ENCODE assay signal across 9 mouse cellular contexts in genomic region chr9:120027401-120028151, GRCm38 (mm10). TPM values are rescaled to one million over a fixed set of nuclear protein-coding genes. Genes with fewer than 3 reads are reported as not detected.
DNase-seq lines count a peak whose midpoint lies in the region; ATAC-seq and TF ChIP-seq lines count a peak whose summit lies in the region.
"Had no signal": no experiment of that assay in that cellular context is flagged by ENCODE, and none has a peak within 500 bp of the region (broad histone marks: within the 10 kb centered on the region; RNA-seq: fewer than 3 reads in every experiment).

No protein-coding gene starts in this region.

- H3K4me3 ChIP-seq in intestine, postnatal 0 days (ENCODE audit: low read depth, low read length), result no peak overlapping the region
- H3K4me3 ChIP-seq: erythroblast, embryonic 14.5 days had no signal

- no peak overlapping the region for H3K9ac ChIP-seq in intestine, postnatal 0 days (ENCODE audit: low read depth, low read length)

- H3K4me1 ChIP-seq in intestine, postnatal 0 days (replicated peaks; ENCODE audit: control insufficient read depth, insufficient read depth, low read length), result no peaks in the 10 kb centered on the region

- H3K9me3 ChIP-seq in intestine, postnatal 0 days (ENCODE audit: control insufficient read depth), result no peaks in the 10 kb centered on the region

- H3K36me3 ChIP-seq in intestine, postnatal 0 days (ENCODE audit: control insufficient read depth, insufficient read depth), result no peaks in the 10 kb centered on the region

- intact Hi-C loops in left cerebral cortex, postnatal 14 days (cut with DNase I), result loop anchor here (2.0 kb wide), 1 partner anchor 71 kb away; no protein-coding TSS in a partner anchor

- no peaks in the 10 kb centered on the region for H3K27me3 ChIP-seq in intestine, postnatal 0 days (replicated peaks; ENCODE audit: control insufficient read depth, insufficient read depth, low read length)

- H3K4me2 ChIP-seq in intestine, postnatal 0 days (replicated peaks; ENCODE audit: low read depth), result 0 out of 2 replicates have a peak overlapping the region, but pooled peaks have one; percentile 6

- ATAC-seq in intestine, postnatal 0 days, result peak; percentile 36; the same call in 1 of the 2 replicates
- peak; percentile 94 for ATAC-seq in megakaryocyte, adult 5-6 weeks (ENCODE audit: poor library complexity, severe bottlenecking)

- WGBS in intestine, postnatal 0 days, result 20% methylated on average over 12 of the region's 14 CpGs

- DNase-seq in left cerebral cortex, postnatal 14 days (ENCODE audit: low spot score in 2 of 2), result peak; percentile 65 to 78
- DNase-seq in left cerebral cortex, adult 8-10 months (ENCODE audit: low spot score in 2 of 2), result no peak
- DNase-seq in T-cell, adult 2 months (ENCODE audit: low spot score), result peak; percentile 69
- peak; percentile 86 for DNase-seq in embryo, embryonic 10 days (ENCODE audit: low spot score)
- peak; percentile 82 to 84 for DNase-seq in heart, adult 18-20 months
- DNase-seq in thymus, postnatal 14 days, result peak; percentile 64

- peak; percentile 94 for TF ChIP-seq CTCF in intestine, postnatal 0 days (IDR thresholded peaks at IDR 0.05; ENCODE audit: low read depth)

- no peak overlapping the region for H3K27ac ChIP-seq in intestine, postnatal 0 days (ENCODE audit: low read depth, low read length)

RNA-seq across cellular contexts. Expression of gene Xirp1, which starts 4.2 kb away (rescaled TPM):
- under 1 TPM; 0.08 to 0.09 TPM for total RNA-seq in left cerebral cortex, postnatal 14 days (2021)
- under 1 TPM; 0.07 to 0.51 (median 0.31) TPM for total RNA-seq in left cerebral cortex, adult 8-10 months (2022)
- total RNA-seq in heart, adult 18-20 months (2021), result 100 to 1,000 TPM; 145 to 150 TPM
- 0.10 and 0.14 TPM in 2 replicates for polyA plus RNA-seq in intestine, postnatal 0 days (2015; fragmentation: Nextera tagmentation; extraction: Ambion mirVana)
- 0.09 TPM in 1 of 2 replicates, not detected in the other for total RNA-seq in megakaryocyte, adult 5-6 weeks (2015)
- not detected in 2 replicates for total RNA-seq in megakaryocyte, adult 5-6 weeks (2017)
- polyA plus RNA-seq: erythroblast, embryonic 14.5 days had no signal

RNA-seq across cellular contexts. Expression of gene Cx3cr1, which starts 42.1 kb away (rescaled TPM):
- 10 to 100 TPM; 34.9 to 36.7 TPM for total RNA-seq in left cerebral cortex, postnatal 14 days (2021)
- total RNA-seq in left cerebral cortex, adult 8-10 months (2022), result 10 to 100 TPM; 33.1 to 69.0 (median 47.4) TPM
- under 1 TPM; 0.80 to 0.92 TPM for total RNA-seq in heart, adult 18-20 months (2021)
- 5.4 and 6.5 TPM in 2 replicates for polyA plus RNA-seq in intestine, postnatal 0 days (2015; fragmentation: Nextera tagmentation; extraction: Ambion mirVana)
- total RNA-seq in megakaryocyte, adult 5-6 weeks (2015), result 88.0 and 95.4 TPM in 2 replicates
- total RNA-seq in megakaryocyte, adult 5-6 weeks (2017), result 111 and 114 TPM in 2 replicates

RNA-seq across cellular contexts. Expression of gene Csrnp1, which starts 43.1 kb away (rescaled TPM):
- 10 to 100 TPM in 1 of 2 experiments, 1 to 10 TPM in 1; 9.4 to 11.1 TPM for total RNA-seq in left cerebral cortex, postnatal 14 days (2021)
- total RNA-seq in left cerebral cortex, adult 8-10 months (2022), result 10 to 100 TPM; 13.4 to 25.5 (median 14.7) TPM
- total RNA-seq in heart, adult 18-20 months (2021), result 10 to 100 TPM; 16.7 to 20.7 TPM
- 3.8 and 4.2 TPM in 2 replicates for polyA plus RNA-seq in intestine, postnatal 0 days (2015; fragmentation: Nextera tagmentation; extraction: Ambion mirVana)
- total RNA-seq in megakaryocyte, adult 5-6 weeks (2015), result 7.9 and 11.6 TPM in 2 replicates
- 11.8 and 12.5 TPM in 2 replicates for total RNA-seq in megakaryocyte, adult 5-6 weeks (2017)

Comparison
In these comparisons a context has a peak if more than half of its experiments do, and no peak if none do; other contexts are left out.
1. DNase-seq: peak in left cerebral cortex, postnatal 14 days (2 of 2), T-cell, adult 2 months (single experiment), embryo, embryonic 10 days (single experiment), heart, adult 18-20 months (2 of 2) and thymus, postnatal 14 days (single experiment); none in left cerebral cortex, adult 8-10 months (0 of 2).
2. RNA of gene Xirp1, which starts 4.2 kb away (total RNA-seq): 145 to 150 TPM in heart, adult 18-20 months; 0.07 to 0.51 TPM in left cerebral cortex, adult 8-10 months, 0.08 to 0.09 TPM in left cerebral cortex, postnatal 14 days and 0.09 TPM in megakaryocyte, adult 5-6 weeks; every median in the first group is over 10 times any median in the second.
3. RNA of gene Cx3cr1, which starts 42.1 kb away (total RNA-seq): 88.0 to 114 TPM in megakaryocyte, adult 5-6 weeks, 33.1 to 69.0 TPM in left cerebral cortex, adult 8-10 months and 34.9 to 36.7 TPM in left cerebral cortex, postnatal 14 days; 0.80 to 0.92 TPM in heart, adult 18-20 months; every median in the first group is over 10 times any median in the second.